Mouse (Mus musculus) liver, postnatal 0 days (tissue): Measurements from ENCODE around the gene Tm6sf1.

Experiments used
- CTCF ChIP-seq: sonication (generic); IDR thresholded peaks from 2 replicates; pipeline ENCODE4 v1.5.1; 2016; ENCODE audit warnings: antibody characterized with exemption, low read depth
- EP300 ChIP-seq: IDR thresholded peaks from 2 replicates; pipeline ENCODE4 v1.6.1; 2016; ENCODE audit warnings: antibody characterized with exemption, low read depth, mild to moderate bottlenecking

DNA sequence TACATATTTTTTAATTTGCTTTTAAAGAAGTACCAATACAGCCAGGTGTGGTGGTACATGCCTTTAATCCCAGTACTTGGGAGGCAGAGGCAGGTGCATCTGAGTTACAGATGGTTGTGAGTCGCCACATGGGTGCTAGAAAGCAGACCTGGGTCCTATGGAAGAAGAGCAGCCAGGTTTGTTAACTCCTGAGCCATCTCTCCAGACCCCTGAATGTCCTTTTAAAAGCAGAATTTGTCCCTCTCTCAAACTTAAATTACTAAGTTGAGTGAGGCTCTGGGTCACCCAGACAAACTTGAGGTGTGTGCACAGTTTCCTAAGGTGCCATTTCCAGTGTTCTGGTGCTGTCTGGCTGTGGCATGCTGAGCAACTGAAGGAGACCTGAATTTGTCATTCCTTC lies 3.1 kb upstream of the Tm6sf1 start, which contains the start of gene Gm10160:
- TF ChIP-seq EP300 (no peak), CTCF (no peak)
